Mouse (Mus musculus): Measurements from ENCODE around the gene Slc7a6os.
"Not testable (repeated sequence)": the region's sequence is repeated elsewhere in the genome, so short reads cannot be mapped to it uniquely, and the experiment has no call there.

Slc7a6os gene

GRCm38 (mm10) chr8:106210821-106211345 is at the start of gene Slc7a6os, which contains the start of gene Prmt7:
Slc7a6os (minus strand) TSS chr8:106210935.
Prmt7 (plus strand) TSS chr8:106210936.
- DNase-seq (ENCODE audit: low read depth, low spot score): peak; percentile 94

GRCm38 (mm10) chr8:106259579-106260255 is 49.0 kb upstream of the Slc7a6os start:
- DNase-seq (ENCODE audit: low read depth, low spot score): no peak

DNA sequence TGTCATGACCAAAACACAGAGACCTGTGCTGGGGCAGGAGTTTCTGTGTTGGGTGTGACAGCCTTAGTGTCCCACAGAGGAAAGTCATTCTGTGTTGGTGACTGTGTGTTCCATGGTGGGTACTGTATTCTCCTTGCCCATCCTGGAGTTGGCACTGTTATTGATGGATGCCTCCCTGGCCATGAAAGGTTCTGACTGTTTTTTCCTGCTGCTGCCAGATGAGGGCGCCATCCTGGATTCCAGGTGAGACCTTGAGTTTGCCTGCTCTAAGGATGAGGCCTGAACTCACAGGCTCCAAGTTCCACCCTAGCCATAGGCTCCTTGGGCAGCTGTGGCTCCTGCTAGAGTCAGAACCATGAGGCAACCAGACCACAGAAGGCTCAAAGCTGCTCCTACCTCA is 47.4 kb upstream of the Slc7a6os start:
- DNase-seq (ENCODE audit: low read depth, low spot score): peak; percentile 45

GRCm38 (mm10) chr8:106250186-106250585 is 39.5 kb upstream of the Slc7a6os start:
- no peak for DNase-seq (ENCODE audit: low read depth, low spot score)

DNA sequence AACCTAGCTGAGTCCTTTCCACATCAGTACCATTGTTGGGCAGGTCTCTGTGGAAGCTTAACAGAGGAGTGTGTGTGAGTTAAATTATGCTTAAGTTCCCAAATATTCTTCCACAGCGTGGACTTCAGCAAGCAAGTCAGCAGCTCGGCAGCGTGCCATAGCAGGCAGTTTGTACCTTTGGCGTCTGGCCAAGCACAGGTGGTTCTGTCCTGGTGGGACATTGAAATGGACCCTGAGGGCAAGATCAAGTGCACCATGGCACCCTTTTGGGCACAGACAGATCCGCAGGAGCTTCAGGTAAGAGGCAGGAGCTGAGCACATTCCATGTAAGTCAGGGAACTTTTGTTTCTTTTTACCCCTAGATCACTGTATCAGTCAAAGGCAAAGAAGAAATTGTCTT is 26.4 kb upstream of the Slc7a6os start:
- no peak for DNase-seq (ENCODE audit: low read depth, low spot score)

GRCm38 (mm10) chr8:106234567-106235261 is 24.0 kb upstream of the Slc7a6os start:
- DNase-seq (ENCODE audit: low read depth, low spot score): no peak

GRCm38 (mm10) chr8:106232751-106233150 is 22.0 kb upstream of the Slc7a6os start:
- peak; percentile 47 for DNase-seq (ENCODE audit: low read depth, low spot score)

GRCm38 (mm10) chr8:106231536-106231935 is 20.8 kb upstream of the Slc7a6os start:
- no peak for DNase-seq (ENCODE audit: low read depth, low spot score)

DNA sequence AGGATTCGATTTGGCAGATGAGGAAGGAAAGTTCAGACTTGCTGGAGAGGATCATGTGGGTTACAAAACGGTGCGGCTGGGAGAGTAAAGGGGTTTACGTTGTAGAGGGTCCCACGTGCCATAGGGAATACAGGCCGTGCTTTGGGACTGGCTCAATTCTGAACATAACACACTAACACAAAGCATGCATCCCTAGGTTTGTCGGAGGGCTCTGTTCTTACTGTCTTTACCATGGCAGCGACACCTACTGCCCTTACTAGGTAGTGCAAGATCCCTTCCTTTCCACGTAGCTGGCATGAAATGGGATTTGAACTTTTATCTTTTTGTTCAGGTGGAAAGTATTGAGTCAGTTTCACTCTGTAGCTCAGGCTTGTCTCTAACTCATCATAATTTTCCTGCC is 15.9 kb upstream of the Slc7a6os start:
- DNase-seq (ENCODE audit: low read depth, low spot score): peak; percentile 43

DNA sequence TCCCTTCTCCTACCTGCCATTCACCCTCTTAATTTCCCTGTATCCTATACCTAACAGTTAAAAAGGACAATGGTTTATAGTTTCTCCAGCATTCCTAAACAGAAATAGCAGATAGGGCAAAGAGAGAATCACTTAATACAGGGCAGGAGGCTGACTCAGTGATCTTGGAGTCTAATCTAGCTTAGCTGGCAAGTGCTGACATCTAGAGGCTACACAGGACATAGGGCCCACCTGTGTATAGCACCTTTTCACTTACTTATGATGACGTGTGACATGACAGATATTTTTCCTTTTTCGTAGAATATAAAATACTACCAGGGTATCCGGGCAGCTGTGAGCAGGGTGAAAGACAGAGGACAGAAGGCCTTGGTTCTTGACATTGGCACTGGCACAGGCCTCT is 8.9 kb upstream of the Slc7a6os start:
- DNase-seq (ENCODE audit: low read depth, low spot score): peak; percentile 19

GRCm38 (mm10) chr8:106213959-106214358 is 3.2 kb upstream of the Slc7a6os start:
- DNase-seq (ENCODE audit: low read depth, low spot score): no peak

DNA sequence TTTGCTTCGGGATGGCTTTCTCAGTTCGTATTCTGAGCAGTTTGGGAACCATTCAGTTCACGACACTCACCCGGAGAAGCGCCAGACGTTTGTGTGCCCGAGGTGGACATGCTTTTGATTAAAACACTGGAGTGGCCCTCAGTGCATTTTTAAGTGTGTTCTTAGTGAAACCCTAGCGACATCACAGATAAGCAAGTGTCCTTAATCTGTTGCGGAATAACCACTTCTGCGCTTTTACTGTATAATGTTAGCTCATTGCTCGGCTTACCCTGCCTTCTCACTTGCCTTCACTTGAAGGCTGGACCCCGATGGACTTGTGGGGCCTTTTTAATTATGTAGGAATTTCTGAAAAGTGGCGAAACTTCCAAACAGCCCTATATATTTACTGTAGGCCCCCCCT is 686 bp upstream of the Slc7a6os start:
- peak; percentile 65 for DNase-seq (ENCODE audit: low read depth, low spot score)

GRCm38 (mm10) chr8:106210035-106210731 is 552 bp downstream of the Slc7a6os start:
- DNase-seq (ENCODE audit: low read depth, low spot score): peak; percentile 67

DNA sequence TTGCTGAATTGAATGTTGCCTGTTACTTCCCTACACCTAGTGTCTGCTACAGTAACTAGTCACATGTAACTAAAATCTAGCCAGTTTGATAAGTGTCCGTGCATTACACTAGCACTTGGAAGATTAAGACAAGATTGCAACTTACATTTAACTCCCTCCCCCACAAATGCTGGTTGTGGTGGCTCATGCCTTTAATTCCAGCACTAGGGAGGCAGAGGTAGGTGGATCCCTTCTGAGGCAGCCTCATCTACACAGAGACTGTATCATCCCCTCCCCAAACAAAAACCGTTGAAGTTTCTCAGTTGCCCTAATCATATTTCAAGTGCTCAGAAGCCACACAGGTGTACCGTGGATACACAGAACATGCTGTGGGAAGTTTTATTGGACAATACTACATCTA is 11.1 kb downstream of the Slc7a6os start:
- DNase-seq (ENCODE audit: low read depth, low spot score): not testable (repeated sequence)

- peak; percentile 69 for DNase-seq (ENCODE audit: low read depth, low spot score)
Observed at GRCm38 (mm10) chr8:106198741-106199140, 12.0 kb downstream of the Slc7a6os start.

- DNase-seq (ENCODE audit: low read depth, low spot score): no peak
Observed at GRCm38 (mm10) chr8:106194062-106194461, 16.7 kb downstream of the Slc7a6os start.

- DNase-seq (ENCODE audit: low read depth, low spot score): no peak
Observed at GRCm38 (mm10) chr8:106193162-106193561, 17.6 kb downstream of the Slc7a6os start.

- DNase-seq (ENCODE audit: low read depth, low spot score): no peak
Observed at GRCm38 (mm10) chr8:106191639-106192038, 19.1 kb downstream of the Slc7a6os start.

GRCm38 (mm10) chr8:106189162-106189561 is 21.6 kb downstream of the Slc7a6os start:
- no peak for DNase-seq (ENCODE audit: low read depth, low spot score)

- peak; percentile 63 for DNase-seq (ENCODE audit: low read depth, low spot score)
Observed at GRCm38 (mm10) chr8:106186394-106186793, 24.3 kb downstream of the Slc7a6os start.

- DNase-seq (ENCODE audit: low read depth, low spot score): peak; percentile 77
Observed at GRCm38 (mm10) chr8:106185628-106186270, 25.0 kb downstream of the Slc7a6os start.

DNA sequence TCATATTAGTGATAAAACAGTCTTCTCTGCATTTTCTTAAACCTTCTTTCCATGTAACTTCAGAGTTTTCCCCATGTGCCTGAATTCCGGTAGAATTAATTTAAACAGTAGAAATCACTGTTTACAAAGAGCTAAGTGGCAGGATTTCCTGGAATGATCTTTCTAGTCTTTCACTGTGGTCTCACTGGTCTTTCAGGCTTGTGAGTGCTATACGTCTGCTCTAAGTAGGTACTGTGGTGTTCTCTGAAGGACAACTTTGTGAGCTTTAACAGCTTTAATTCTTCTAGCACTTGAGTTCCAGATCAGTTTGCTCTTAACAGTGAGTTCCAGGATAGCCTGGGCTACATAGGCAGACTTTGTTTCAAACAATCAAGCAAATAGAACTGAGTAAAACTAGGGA is 32.3 kb downstream of the Slc7a6os start:
- no peak for DNase-seq (ENCODE audit: low read depth, low spot score)

Measured in A20 (cell line).